Mouse (Mus musculus) embryonic facial prominence, embryonic 15.5 days (tissue): ENCODE results near the gene Actg2. TPM values are rescaled to one million over a fixed set of nuclear protein-coding genes. Genes with fewer than 3 reads are reported as not detected.
A peak's percentile ranks its signal among the peaks of the same experiment; 100 is the strongest.

ENCODE experiments used
- ATAC-seq: fragments of 200-750 bp; cut with Nextera tagmentation; 2 replicates; pipeline ENCODE4 v1.8.0; 2017; ENCODE audit warnings: low read depth, moderate TSS enrichment; ENCODE audit not compliant: insufficient number of reproducible peaks, low FRiP score, low TSS enrichment
- H3K27ac ChIP-seq: fragments of 300-500 bp; sonication (generic); replicated peaks from 2 replicates; pipeline ENCODE4 v1.5.1; 2015; ENCODE audit warnings: mild to moderate bottlenecking, inconsistent platforms
- H3K27me3 ChIP-seq: fragments of 300-500 bp; sonication (generic); 2 replicates; pipeline ENCODE4 v1.6.1; 2015; ENCODE audit warnings: inconsistent platforms
- H3K36me3 ChIP-seq: fragments of 300-500 bp; sonication (generic); 2 replicates; pipeline ENCODE4 v1.6.1; 2015; ENCODE audit warnings: mild to moderate bottlenecking, inconsistent platforms
- H3K4me1 ChIP-seq: fragments of 300-500 bp; sonication (generic); 2 replicates; pipeline ENCODE4 v1.6.1; 2015; ENCODE audit warnings: inconsistent platforms
- H3K4me2 ChIP-seq: fragments of 300-500 bp; sonication (generic); replicated peaks from 2 replicates; pipeline ENCODE4 v1.6.1; 2015; ENCODE audit warnings: mild to moderate bottlenecking, inconsistent platforms
- H3K4me3 ChIP-seq: fragments of 300-500 bp; sonication (generic); replicated peaks from 2 replicates; pipeline ENCODE4 v1.5.1; 2015; ENCODE audit warnings: mild to moderate bottlenecking, inconsistent platforms
- H3K9ac ChIP-seq: fragments of 300-500 bp; sonication (generic); 2 replicates; pipeline ENCODE4 v1.6.1; 2015; ENCODE audit warnings: inconsistent platforms
- H3K9me3 ChIP-seq: fragments of 300-500 bp; sonication (generic); replicated peaks from 2 replicates; pipeline ENCODE4 v1.6.1; 2016; ENCODE audit warnings: inconsistent platforms
- WGBS: fragments of 180-500 bp; shearing (Covaris S2); methylation state at CpG from one replicate; pipeline ENCODE4 v1.1.7; 2015; 5-methylcytosine and 5-hydroxymethylcytosine counted together
- polyA plus RNA-seq: library from polyadenylated mRNA; unstranded; fragments of >200 nt; fragmentation: Nextera tagmentation; extraction: Ambion mirVana; gene quantifications from 2 replicates; pipeline ENCODE4 v1.2.1, GENCODE M21; 2015

Gene Actg2
- polyA plus RNA-seq, 1 experiment from 2014 or later: 19.5 TPM

DNA sequence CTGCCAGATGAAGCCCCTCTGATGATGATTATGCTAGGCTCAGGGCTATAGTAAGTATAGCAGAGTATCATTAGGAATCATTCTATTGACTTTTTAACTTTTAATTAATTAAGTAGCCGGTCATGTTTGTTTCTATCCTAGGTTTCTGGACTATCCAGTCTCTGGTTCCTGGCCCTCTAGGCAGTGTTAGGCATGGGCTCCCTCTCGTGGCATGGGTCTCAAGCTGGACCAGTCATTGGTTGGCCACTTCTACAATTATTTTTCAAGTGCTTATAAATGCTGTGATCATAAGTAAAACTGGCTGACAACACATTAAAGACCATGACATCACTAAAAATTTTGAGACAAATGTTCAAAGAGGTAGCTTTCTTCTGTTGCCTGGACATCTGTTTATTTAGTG, 25.9 kb downstream of the Actg2 start:
- Histone ChIP-seq H3K9ac (no peak overlapping the region), H3K4me2 (no peak overlapping the region), H3K4me1 (peaks cover 11% of the 10 kb centered on the region), H3K36me3 (no peaks in the 10 kb centered on the region), H3K27ac (no peak overlapping the region), H3K4me3 (no peak overlapping the region), H3K9me3 (no peaks in the 10 kb centered on the region), H3K27me3 (no peaks in the 10 kb centered on the region)
- ATAC-seq: no peak
- 58% methylated on average over 2 of the region's 2 CpGs for WGBS

DNA sequence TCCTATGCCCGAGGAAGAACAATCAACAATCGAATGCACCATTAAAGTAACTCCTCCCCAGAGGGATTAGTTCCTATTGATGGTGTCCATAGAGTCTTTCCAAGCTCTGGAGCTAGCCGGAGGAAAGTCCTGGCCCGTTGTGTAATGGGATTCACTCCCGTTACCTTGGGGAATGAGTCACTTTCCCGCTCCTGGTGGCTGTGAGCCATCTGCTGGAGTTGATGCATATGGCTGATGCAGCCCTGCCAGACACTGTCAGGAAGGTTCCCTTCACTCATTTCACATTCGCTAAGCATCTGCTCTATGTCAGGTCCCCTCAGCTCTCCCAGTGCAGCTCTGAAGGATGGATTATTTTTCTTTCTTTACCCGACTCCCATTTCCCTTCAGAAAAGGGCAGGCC, 26.6 kb downstream of the Actg2 start:
- peaks cover 11% of the 10 kb centered on the region for H3K4me1 ChIP-seq
- no peaks in the 10 kb centered on the region for H3K9me3 ChIP-seq
- no peak overlapping the region for H3K27ac ChIP-seq
- H3K9ac ChIP-seq: no peak overlapping the region
- no peaks in the 10 kb centered on the region for H3K27me3 ChIP-seq
- H3K4me2 ChIP-seq: no peak overlapping the region
- WGBS: 36% methylated on average over 8 of the region's 8 CpGs
- H3K36me3 ChIP-seq: no peaks in the 10 kb centered on the region
- no peak overlapping the region for H3K4me3 ChIP-seq
- no peak for ATAC-seq

DNA sequence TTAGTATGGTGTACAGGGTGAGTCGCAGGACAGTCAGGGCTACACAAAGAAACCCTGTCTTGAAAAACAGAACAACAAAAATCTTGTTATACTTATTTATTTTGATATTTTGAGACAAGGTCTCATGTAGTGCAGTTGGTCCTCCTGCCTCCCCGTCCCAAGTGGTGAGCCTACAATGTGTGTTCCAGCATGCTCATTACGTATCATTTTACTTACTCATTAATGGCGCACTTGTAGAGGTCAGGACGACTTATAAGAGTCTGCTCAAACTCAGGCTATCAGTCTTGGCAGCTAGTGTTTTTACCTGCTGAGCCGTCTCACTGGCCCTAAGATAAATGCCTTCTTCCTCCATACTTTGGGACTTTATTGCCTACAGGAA, 28.9 kb downstream of the Actg2 start:
- peak overlapping the region; percentile 85 for H3K4me3 ChIP-seq
- peak overlapping the region; percentile 98 for H3K27ac ChIP-seq
- H3K36me3 ChIP-seq: no peaks in the 10 kb centered on the region
- 22% methylated on average over 6 of the region's 6 CpGs for WGBS
- peaks cover 11% of the 10 kb centered on the region for H3K4me1 ChIP-seq
- no peak for ATAC-seq
- H3K9ac ChIP-seq: peak overlapping the region; percentile 35; the same call in 1 of the 2 replicates
- H3K27me3 ChIP-seq: no peaks in the 10 kb centered on the region
- H3K4me2 ChIP-seq: peak overlapping the region; percentile 73
- no peaks in the 10 kb centered on the region for H3K9me3 ChIP-seq

- Histone ChIP-seq H3K36me3 (no peaks in the 10 kb centered on the region), H3K9ac (peak within 1 kb of the TSS; percentile 74), H3K4me3 (peak within 1 kb of the TSS; percentile 85), H3K4me2 (peak within 1 kb of the TSS; percentile 73), H3K9me3 (no peaks in the 10 kb centered on the region), H3K27me3 (no peaks in the 10 kb centered on the region), H3K4me1 (peaks cover 11% of the 10 kb centered on the region), H3K27ac (peak within 1 kb of the TSS; percentile 98)
- peak; percentile 97 for ATAC-seq
- WGBS: under 1% methylated on average over 54 of the region's 54 CpGs
Observed at GRCm38 (mm10) chr6:83506258-83507167, 29.6 kb downstream of the Actg2 start, which contains the start of gene Dguok. TSS of gene Dguok (minus strand) at chr6:83506969.

DNA sequence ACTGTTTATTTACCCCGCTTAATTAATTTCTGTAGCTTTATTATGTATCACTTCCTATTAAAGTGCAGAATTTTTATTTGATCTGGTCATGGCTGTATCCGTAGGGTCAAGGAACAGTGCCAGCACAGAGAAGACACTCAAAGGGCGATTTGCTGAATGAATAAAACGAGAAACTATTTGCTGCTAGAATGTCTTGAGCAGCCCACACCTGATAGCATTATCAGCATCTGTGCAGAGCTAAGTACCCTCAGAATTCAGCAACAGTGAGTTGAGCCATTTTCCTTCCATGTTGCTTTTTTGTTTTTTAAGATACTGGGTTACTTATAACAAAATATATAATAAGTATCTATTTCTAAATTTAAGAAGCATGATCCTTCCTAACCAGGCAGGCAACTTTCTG, 30.5 kb downstream of the Actg2 start:
- Histone ChIP-seq H3K27ac (no peak overlapping the region), H3K27me3 (no peaks in the 10 kb centered on the region), H3K9ac (no peak overlapping the region), H3K4me3 (peak overlapping the region; percentile 85), H3K4me1 (peaks cover 11% of the 10 kb centered on the region), H3K9me3 (no peaks in the 10 kb centered on the region), H3K36me3 (no peaks in the 10 kb centered on the region), H3K4me2 (peak overlapping the region; percentile 73; the same call in 1 of the 2 replicates)
- 91% methylated on average over 4 of the region's 4 CpGs for WGBS
- ATAC-seq: no peak

GRCm38 (mm10) chr6:83503361-83503760, 32.7 kb downstream of the Actg2 start:
- Histone ChIP-seq H3K9ac (no peak overlapping the region), H3K4me1 (peaks cover 11% of the 10 kb centered on the region), H3K27me3 (no peaks in the 10 kb centered on the region), H3K9me3 (no peaks in the 10 kb centered on the region), H3K27ac (no peak overlapping the region), H3K36me3 (peaks cover 3% of the 10 kb centered on the region; the same call in 1 of the 2 replicates), H3K4me2 (no peak overlapping the region), H3K4me3 (no peak overlapping the region)
- 73% methylated on average over 3 of the region's 3 CpGs for WGBS
- no peak for ATAC-seq

DNA sequence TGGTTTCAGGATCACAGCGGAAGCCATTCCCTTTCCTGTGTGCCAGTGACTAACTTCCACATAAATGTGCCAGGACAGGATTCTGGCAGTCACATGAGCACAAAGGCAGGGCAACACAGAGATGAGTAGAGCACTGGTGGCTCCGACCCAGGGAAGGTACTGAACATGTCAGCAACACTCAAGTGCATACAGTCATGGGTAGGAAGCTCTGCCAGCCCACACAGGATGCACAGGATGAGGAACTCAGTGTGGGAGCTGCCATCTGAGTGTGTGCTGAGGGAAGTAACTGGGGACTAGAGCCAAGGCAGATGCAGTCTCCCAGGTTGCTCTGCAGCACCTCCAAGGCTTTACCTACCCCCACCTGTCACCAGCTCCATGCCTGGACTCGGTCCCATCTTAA, 33.4 kb downstream of the Actg2 start:
- no peak for ATAC-seq
- no peak overlapping the region for H3K9ac ChIP-seq
- peaks cover 12% of the 10 kb centered on the region for H3K4me1 ChIP-seq
- H3K4me3 ChIP-seq: no peak overlapping the region
- H3K9me3 ChIP-seq: no peaks in the 10 kb centered on the region
- H3K4me2 ChIP-seq: no peak overlapping the region
- no peak overlapping the region for H3K27ac ChIP-seq
- peaks cover 3% of the 10 kb centered on the region; the same call in 1 of the 2 replicates for H3K36me3 ChIP-seq
- WGBS: 84% methylated on average over 3 of the region's 3 CpGs
- H3K27me3 ChIP-seq: no peaks in the 10 kb centered on the region

- Histone ChIP-seq H3K27ac (no peak overlapping the region), H3K9ac (no peak overlapping the region), H3K4me2 (no peak overlapping the region), H3K36me3 (peaks cover 3% of the 10 kb centered on the region; the same call in 1 of the 2 replicates), H3K9me3 (no peaks in the 10 kb centered on the region), H3K4me1 (peaks cover 17% of the 10 kb centered on the region), H3K27me3 (no peaks in the 10 kb centered on the region), H3K4me3 (no peak overlapping the region)
- 60% methylated on average over 9 of the region's 9 CpGs for WGBS
- ATAC-seq: no peak
Observed at GRCm38 (mm10) chr6:83501524-83502310, 34.3 kb downstream of the Actg2 start.

GRCm38 (mm10) chr6:83500462-83500861, 35.6 kb downstream of the Actg2 start:
- H3K9ac ChIP-seq: no peak overlapping the region

GRCm38 (mm10) chr6:83499078-83499477, 37.0 kb downstream of the Actg2 start:
- H3K9ac ChIP-seq: no peak overlapping the region
- H3K36me3 ChIP-seq: peaks cover 6% of the 10 kb centered on the region
- ATAC-seq: no peak
- H3K4me2 ChIP-seq: no peak overlapping the region
- no peak overlapping the region for H3K4me3 ChIP-seq
- 96% methylated on average over 10 of the region's 10 CpGs for WGBS
- no peaks in the 10 kb centered on the region for H3K9me3 ChIP-seq
- peaks cover 23% of the 10 kb centered on the region for H3K4me1 ChIP-seq
- H3K27me3 ChIP-seq: no peaks in the 10 kb centered on the region
- H3K27ac ChIP-seq: no peak overlapping the region

More at GRCm38 (mm10) chr6:83500462-83500861, 35.6 kb downstream of the Actg2 start:
- no peak for ATAC-seq
- 48% methylated on average over 3 of the region's 3 CpGs for WGBS
- H3K36me3 ChIP-seq: peaks cover 3% of the 10 kb centered on the region; the same call in 1 of the 2 replicates
- no peak overlapping the region for H3K4me2 ChIP-seq
- no peak overlapping the region for H3K27ac ChIP-seq
- H3K9me3 ChIP-seq: no peaks in the 10 kb centered on the region
- peaks cover 23% of the 10 kb centered on the region for H3K4me1 ChIP-seq
- no peaks in the 10 kb centered on the region for H3K27me3 ChIP-seq
- no peak overlapping the region for H3K4me3 ChIP-seq
